Mouse (Mus musculus): ENCODE measurements around the gene Izumo2. TPM values are rescaled to one million over a fixed set of nuclear protein-coding genes. Genes with fewer than 3 reads are reported as not detected.
"Not testable (repeated sequence)": the region's sequence is repeated elsewhere in the genome, so short reads cannot be mapped to it uniquely, and the experiment has no call there.

Izumo2 gene
- polyA plus RNA-seq, 1 experiment from 2014 or later = not detected

DNA sequence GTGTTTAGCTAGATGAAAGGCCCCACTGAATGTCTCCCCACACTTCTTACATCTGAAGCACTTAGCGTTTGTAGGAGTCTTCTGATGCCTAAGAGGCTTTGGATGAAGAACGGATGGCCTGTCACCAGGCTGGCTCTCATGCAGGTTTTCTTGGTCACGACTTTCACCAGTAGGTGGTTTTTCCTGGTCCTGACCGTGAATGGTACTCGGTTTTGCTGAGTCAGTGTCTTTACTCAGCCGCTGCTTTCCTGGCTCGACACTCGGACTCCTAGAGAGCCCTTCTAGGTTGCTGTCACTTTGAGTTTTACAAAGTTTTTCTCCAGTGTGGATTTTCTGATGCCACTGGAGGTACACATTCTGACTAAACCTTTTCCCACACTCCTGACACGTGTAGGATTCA is 25.2 kb downstream of the Izumo2 start:
- no peak overlapping the region for H3K4me2 ChIP-seq
- H3K4me1 ChIP-seq = no peaks in the 10 kb centered on the region
- no peak overlapping the region for H3K27ac ChIP-seq
- H3K27me3 ChIP-seq = no peaks in the 10 kb centered on the region
- 83% methylated on average over 9 of the region's 9 CpGs for WGBS
- no peaks in the 10 kb centered on the region for H3K9me3 ChIP-seq
- ATAC-seq (ENCODE audit: borderline replicate concordance, extremely low read depth, low FRiP score, low TSS enrichment) = no peak
- no peak overlapping the region for H3K4me3 ChIP-seq
- H3K9ac ChIP-seq = no peak overlapping the region
- 0 out of 2 replicates have a peak, but pooled peaks cover 7% of the 10 kb centered on the region for H3K36me3 ChIP-seq

DNA sequence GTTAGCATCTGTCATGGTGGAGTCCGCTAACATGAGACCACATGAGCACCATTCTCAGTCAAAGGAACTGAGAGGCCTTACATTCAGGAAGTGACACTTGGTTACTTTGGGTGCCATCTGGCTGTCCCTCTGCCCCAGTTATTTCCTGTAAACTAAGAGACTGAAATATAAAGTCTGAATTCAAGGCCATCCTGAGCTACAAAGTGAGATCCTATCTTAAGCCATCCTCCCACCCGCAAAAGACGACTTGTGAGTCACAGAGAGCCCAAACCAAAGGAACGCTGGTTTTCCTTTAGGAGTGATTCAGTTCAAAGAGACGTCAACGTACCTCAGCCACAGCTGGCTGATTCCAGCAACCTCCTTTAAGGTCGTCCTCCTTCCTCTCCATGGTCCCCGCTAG is 32.8 kb downstream of the Izumo2 start:
- H3K36me3 ChIP-seq = no peaks in the 10 kb centered on the region
- H3K9me3 ChIP-seq = no peaks in the 10 kb centered on the region
- ATAC-seq (ENCODE audit: borderline replicate concordance, extremely low read depth, low FRiP score, low TSS enrichment) = no peak
- H3K4me1 ChIP-seq = peaks cover 6% of the 10 kb centered on the region
- no peak overlapping the region for H3K4me2 ChIP-seq
- no peak overlapping the region for H3K27ac ChIP-seq
- no peak overlapping the region for H3K9ac ChIP-seq
- WGBS = 69% methylated on average over 8 of the region's 8 CpGs
- H3K27me3 ChIP-seq = no peaks in the 10 kb centered on the region
- no peak overlapping the region for H3K4me3 ChIP-seq

DNA sequence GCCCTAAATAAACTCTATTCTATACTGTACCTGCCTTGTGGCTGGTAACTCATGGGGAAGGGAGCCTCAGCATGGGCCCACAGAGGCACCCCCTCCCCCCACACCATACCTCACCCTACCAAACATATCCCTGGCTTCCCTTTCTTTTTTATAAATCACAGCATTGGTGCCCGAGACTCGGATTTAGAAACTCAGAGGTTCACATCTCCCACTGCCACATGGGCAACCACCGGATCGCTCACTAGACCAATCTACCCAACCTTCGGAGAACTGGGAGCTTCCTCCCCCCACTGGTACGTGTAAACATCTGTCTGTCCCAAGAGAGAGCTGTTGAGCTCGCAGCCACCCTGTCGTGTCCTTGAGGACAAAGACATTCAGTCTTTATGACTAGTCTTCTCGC is 35.7 kb downstream of the Izumo2 start:
- H3K4me3 ChIP-seq = no peak overlapping the region

DNA sequence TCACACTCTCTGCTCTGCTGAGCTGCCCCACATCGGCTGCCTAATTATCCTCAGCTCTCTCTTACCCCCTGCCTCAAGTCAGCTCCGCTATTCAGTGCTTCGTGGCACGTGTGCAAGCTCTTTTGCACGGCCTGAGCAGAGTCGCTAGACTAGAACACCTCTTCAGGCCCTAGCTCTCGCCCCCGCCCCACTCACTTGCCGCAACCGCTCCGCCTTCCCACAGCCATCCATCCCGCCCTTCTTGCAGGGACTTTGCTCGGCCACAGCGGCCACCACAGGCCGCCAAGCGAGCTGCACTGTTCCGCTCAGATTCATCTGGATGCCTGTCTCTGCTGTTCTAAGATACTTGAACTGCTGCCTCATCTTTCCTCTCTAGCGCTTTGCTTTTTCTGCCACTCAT is 36.5 kb downstream of the Izumo2 start:
- H3K36me3 ChIP-seq = no peaks in the 10 kb centered on the region
- H3K9me3 ChIP-seq = no peaks in the 10 kb centered on the region
- ATAC-seq (ENCODE audit: borderline replicate concordance, extremely low read depth, low FRiP score, low TSS enrichment) = peak; percentile 32; the same call in 1 of the 2 replicates
- H3K9ac ChIP-seq = peak overlapping the region; percentile 51
- H3K4me3 ChIP-seq = peak overlapping the region; percentile 47
- H3K27ac ChIP-seq = no peak overlapping the region
- WGBS = under 1% methylated on average over 18 of the region's 18 CpGs
- peaks cover 25% of the 10 kb centered on the region for H3K4me1 ChIP-seq
- peak overlapping the region; percentile 86 for H3K4me2 ChIP-seq
- H3K27me3 ChIP-seq = no peaks in the 10 kb centered on the region

More for the DNA sequence above, 35.7 kb downstream of the Izumo2 start:
- H3K36me3 ChIP-seq = no peaks in the 10 kb centered on the region
- peaks cover 19% of the 10 kb centered on the region for H3K4me1 ChIP-seq
- H3K9me3 ChIP-seq = no peaks in the 10 kb centered on the region
- H3K27me3 ChIP-seq = no peaks in the 10 kb centered on the region
- no peak for ATAC-seq (ENCODE audit: borderline replicate concordance, extremely low read depth, low FRiP score, low TSS enrichment)
- no peak overlapping the region for H3K4me2 ChIP-seq
- 48% methylated on average over 9 of the region's 9 CpGs for WGBS
- no peak overlapping the region for H3K9ac ChIP-seq
- no peak overlapping the region for H3K27ac ChIP-seq

DNA sequence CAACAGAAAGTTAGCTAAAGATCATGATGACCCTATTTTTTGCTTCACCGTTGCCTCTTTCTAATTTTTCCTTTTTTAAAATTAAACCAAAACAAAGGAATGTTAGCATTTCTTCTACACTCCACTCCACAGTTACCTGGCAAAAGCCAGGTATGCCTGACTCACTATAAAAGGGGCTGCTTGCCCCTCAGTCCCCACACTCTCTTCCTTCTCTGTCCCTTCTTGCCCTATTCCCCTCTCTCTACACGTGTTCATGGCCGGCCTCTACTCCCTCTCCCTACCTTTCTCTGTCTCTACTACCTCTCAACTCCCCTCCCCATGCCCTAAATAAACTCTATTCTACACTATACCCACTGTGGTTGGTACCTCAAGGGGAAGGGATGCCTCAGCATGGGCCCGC is 38.6 kb downstream of the Izumo2 start:
- Histone ChIP-seq H3K9ac (no peak overlapping the region), H3K9me3 (no peaks in the 10 kb centered on the region), H3K4me2 (peak overlapping the region; percentile 76), H3K27ac (no peak overlapping the region), H3K27me3 (no peaks in the 10 kb centered on the region), H3K4me3 (peak overlapping the region; percentile 77), H3K4me1 (peaks cover 25% of the 10 kb centered on the region), H3K36me3 (peaks cover 2% of the 10 kb centered on the region; the same call in 1 of the 2 replicates)
- no peak for ATAC-seq (ENCODE audit: borderline replicate concordance, extremely low read depth, low FRiP score, low TSS enrichment)
- WGBS = 63% methylated on average over 4 of the region's 4 CpGs

DNA sequence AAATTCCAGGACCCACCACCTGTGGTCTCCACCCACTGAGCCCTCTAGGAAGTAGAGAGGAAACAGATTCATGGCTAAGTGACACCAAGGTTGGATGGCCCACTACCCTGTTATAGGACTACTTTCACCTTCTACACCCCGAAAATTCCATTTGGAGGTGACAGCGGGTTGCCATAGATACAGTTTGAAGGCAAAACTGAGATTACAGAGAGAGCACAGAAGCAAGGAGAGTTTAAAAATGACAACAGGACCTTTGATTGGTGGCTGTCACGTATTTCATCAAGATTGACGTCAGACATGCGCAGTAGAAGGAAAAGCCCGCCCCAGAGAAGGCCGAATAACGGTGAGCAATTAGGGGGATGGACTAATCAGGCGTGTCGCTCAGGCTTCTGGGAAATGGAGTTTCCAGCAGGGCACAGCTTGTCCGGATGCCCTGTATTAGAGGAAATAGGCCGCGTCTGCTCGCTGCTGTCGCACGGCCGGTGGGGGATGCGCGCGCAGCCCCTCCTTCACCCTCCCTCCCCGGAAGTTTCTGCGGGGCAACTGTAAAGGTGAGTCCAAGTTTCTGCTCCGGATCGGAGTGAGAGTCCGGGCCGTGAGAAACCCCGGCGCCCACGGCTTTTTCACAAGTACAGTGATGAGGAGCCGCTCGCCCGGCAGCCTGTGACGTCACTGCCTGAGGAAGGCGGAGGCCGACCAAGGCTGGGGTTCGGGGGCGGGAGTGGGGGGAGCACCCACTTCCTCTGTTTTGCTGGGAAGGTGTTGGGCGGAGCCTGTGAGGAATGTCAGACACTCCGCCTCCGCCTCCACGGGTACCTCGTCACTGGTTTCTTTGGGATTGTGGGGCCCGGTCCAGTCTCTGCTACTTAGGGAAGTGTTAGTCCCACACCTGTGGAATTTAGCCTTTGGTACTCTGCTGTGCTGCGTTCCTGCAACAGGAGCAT is 39.8 kb downstream of the Izumo2 start, which contains the start of gene Vrk3:
Gene Vrk3, plus strand, starts transcription at position 313 of the 944 bp plus-strand sequence.
- Histone ChIP-seq H3K4me3 (peak within 1 kb of the TSS; percentile 77), H3K9ac (peak within 1 kb of the TSS; percentile 69), H3K9me3 (no peaks in the 10 kb centered on the region), H3K4me1 (peaks cover 25% of the 10 kb centered on the region), H3K4me2 (peak within 1 kb of the TSS; percentile 76), H3K36me3 (peaks cover 15% of the 10 kb centered on the region), H3K27me3 (no peaks in the 10 kb centered on the region), H3K27ac (peak within 1 kb of the TSS; percentile 95)
- peak; percentile 98 for ATAC-seq (ENCODE audit: borderline replicate concordance, extremely low read depth, low FRiP score, low TSS enrichment)
- under 1% methylated on average over 44 of the region's 44 CpGs for WGBS

- H3K27me3 ChIP-seq; H3K9ac ChIP-seq; H3K27ac ChIP-seq; ATAC-seq (ENCODE audit: borderline replicate concordance, extremely low read depth, low FRiP score, low TSS enrichment); H3K9me3 ChIP-seq; H3K4me2 ChIP-seq; H3K4me3 ChIP-seq: not testable (repeated sequence)
- H3K4me1 ChIP-seq = peaks cover 19% of the 10 kb centered on the region
- H3K36me3 ChIP-seq = peaks cover 40% of the 10 kb centered on the region
- WGBS = 83% methylated on average over 1 of the region's 1 CpGs
Measured at GRCm38 (mm10) chr7:44750950-44751349, 42.4 kb downstream of the Izumo2 start, which contains the start of gene Zfp473. Zfp473 (minus strand) TSS chr7:44751050.

- Histone ChIP-seq H3K4me3 (no peak overlapping the region), H3K4me2 (no peak overlapping the region), H3K36me3 (peaks cover 83% of the 10 kb centered on the region), H3K4me1 (no peaks in the 10 kb centered on the region), H3K9me3 (no peaks in the 10 kb centered on the region), H3K27ac (no peak overlapping the region), H3K9ac (no peak overlapping the region), H3K27me3 (no peaks in the 10 kb centered on the region)
- 75% methylated on average over 2 of the region's 2 CpGs for WGBS
- ATAC-seq (ENCODE audit: borderline replicate concordance, extremely low read depth, low FRiP score, low TSS enrichment) = no peak
Measured at GRCm38 (mm10) chr7:44757164-44757563, 48.6 kb downstream of the Izumo2 start.

DNA sequence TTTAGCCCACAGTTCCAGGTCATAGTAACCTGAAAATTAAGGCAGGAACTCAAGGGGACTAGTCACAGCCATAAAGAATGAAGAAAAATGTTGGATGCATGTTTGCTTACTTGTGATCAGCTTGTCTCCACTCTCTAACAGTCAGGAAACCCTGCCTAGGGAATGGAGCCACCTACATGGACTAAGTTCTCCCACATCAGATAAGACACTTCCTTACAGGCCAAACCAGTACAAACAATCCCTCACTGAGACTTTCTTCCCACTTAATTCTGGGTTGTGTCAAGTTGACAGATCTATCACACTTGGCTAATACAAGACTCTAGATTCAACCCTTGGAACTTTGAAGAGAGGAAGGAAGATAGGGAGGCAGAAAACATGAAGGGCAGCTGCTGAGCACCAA is 51.8 kb downstream of the Izumo2 start:
- no peaks in the 10 kb centered on the region for H3K27me3 ChIP-seq
- H3K4me3 ChIP-seq = no peak overlapping the region
- H3K9ac ChIP-seq = no peak overlapping the region
- H3K4me1 ChIP-seq = no peaks in the 10 kb centered on the region
- no peak overlapping the region for H3K27ac ChIP-seq
- H3K36me3 ChIP-seq = peaks cover 69% of the 10 kb centered on the region
- H3K9me3 ChIP-seq = no peaks in the 10 kb centered on the region
- no peak for ATAC-seq (ENCODE audit: borderline replicate concordance, extremely low read depth, low FRiP score, low TSS enrichment)
- no peak overlapping the region for H3K4me2 ChIP-seq

GRCm38 (mm10) chr7:44768129-44768528 is 59.6 kb downstream of the Izumo2 start:
- peak; percentile 35; the same call in 1 of the 2 replicates for ATAC-seq (ENCODE audit: borderline replicate concordance, extremely low read depth, low FRiP score, low TSS enrichment)
- Histone ChIP-seq H3K27ac (no peak overlapping the region), H3K27me3 (no peaks in the 10 kb centered on the region), H3K9ac (no peak overlapping the region), H3K36me3 (peaks cover 60% of the 10 kb centered on the region), H3K4me2 (no peak overlapping the region), H3K4me3 (no peak overlapping the region), H3K9me3 (no peaks in the 10 kb centered on the region), H3K4me1 (no peaks in the 10 kb centered on the region)
- 80% methylated on average over 5 of the region's 5 CpGs for WGBS
